Mouse (Mus musculus): ENCODE data around the gene Ip6k1. TPM values are rescaled to one million over a fixed set of nuclear protein-coding genes. Genes with fewer than 3 reads are reported as not detected.
A peak's percentile ranks its signal among the peaks of the same experiment; 100 is the strongest.
"Not testable (repeated sequence)": the region's sequence is repeated elsewhere in the genome, so short reads cannot be mapped to it uniquely, and the experiment has no call there.

Gene Ip6k1
- polyA plus RNA-seq, 1 experiment from 2014 or later: 29.2 TPM

DNA sequence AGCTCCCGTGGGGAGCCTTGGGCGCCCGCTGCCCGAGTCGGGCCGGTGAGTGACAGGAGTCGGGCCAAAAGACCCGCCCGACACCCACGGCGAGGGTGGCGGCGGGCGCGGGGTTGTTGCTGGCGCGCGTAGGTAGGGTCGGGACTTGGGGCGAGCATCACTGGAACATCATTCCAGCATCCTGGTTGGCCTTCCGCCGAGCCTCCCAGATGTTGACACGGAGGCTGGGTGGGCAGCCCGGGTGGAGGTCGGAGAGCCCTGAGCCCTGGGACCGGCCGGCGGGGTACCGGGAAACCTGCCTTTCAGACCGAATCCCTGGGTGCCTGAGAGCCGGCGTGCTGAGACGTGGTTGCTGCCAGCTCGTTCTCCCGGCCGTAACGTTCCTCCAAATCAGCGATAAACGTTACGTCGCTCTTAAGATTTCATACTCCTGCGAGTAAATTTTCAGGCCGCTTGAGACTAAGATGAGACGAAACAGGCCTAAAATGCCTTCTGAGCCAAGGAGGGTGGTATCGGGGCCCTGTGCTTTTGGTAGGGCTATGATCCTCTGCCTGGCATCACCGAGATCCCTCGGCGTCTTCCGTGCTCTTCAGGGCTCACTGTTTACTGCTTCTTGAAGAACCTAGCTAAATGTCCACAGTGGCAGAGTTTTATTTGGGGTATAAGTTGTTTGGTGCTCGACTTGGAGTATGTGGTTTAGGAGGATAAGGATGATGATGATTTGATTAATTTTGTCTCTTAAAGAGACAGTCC lies 653 bp downstream of the Ip6k1 start:
- Histone ChIP-seq H3K36me3 (ENCODE audit: control insufficient read depth, insufficient read depth, low read length) (no peaks in the 10 kb centered on the region), H3K27ac (ENCODE audit: low read length) (peak overlapping the region; percentile 87), H3K4me2 (replicated peaks; ENCODE audit: low read depth, low read length) (peak overlapping the region; percentile 83), H3K9ac (replicated peaks; ENCODE audit: low read depth, low read length) (peak overlapping the region; percentile 89), H3K4me1 (ENCODE audit: control insufficient read depth, insufficient read depth, low read length) (peaks cover 15% of the 10 kb centered on the region), H3K27me3 (ENCODE audit: control insufficient read depth, insufficient read depth, low read length) (no peaks in the 10 kb centered on the region), H3K9me3 (ENCODE audit: control insufficient read depth, low read depth, low read length) (no peaks in the 10 kb centered on the region), H3K4me3 (ENCODE audit: low read depth, low read length) (peak overlapping the region; percentile 94)
- WGBS: under 1% methylated on average over 50 of the region's 50 CpGs
- no peak; the same call in 1 of the 2 replicates for ATAC-seq (ENCODE audit: insufficient number of reproducible peaks, insufficient read depth, low FRiP score, low read depth)

DNA sequence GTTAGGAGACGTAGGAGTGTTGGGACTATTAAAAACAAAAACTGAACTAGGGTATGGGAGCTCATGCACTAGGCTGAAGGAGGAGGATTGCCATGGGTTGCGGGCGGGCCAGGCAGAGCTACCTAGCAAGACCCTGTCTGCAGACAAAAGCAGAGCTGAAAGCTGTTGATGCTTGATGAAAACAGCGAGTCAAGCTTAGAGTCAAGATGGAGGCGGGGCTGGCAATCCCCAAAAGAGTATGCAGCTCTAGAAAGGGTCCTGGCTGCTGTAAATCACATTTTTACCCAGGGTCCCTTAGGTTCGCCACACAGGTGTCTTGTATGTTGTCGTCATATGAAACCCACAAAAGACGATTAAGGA lies 1.2 kb downstream of the Ip6k1 start:
- ATAC-seq (ENCODE audit: insufficient number of reproducible peaks, insufficient read depth, low FRiP score, low read depth): no peak
- H3K9ac ChIP-seq (replicated peaks; ENCODE audit: low read depth, low read length): peak overlapping the region; percentile 89; the same call in 1 of the 2 replicates

DNA sequence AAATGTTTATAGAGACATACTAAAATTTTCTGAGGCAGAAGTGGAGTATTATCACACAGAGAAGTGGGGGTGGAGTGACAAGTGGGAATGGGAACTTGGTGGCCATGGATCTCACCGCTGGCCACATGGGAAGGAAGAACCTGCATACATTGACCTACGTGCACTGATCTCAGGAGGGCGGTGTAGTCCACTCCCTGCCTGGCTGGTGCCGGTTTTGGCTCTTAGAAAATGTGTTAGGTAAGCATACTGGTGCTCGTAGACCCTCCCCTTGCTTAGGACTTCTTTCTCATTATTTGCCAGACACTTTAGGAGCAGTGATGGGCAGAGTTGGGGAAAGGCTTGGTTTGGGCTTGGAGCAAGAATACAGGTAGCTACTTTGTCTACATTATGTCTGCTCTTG lies 5.7 kb downstream of the Ip6k1 start:
- H3K4me3 ChIP-seq (ENCODE audit: low read depth, low read length): no peak overlapping the region
- no peak overlapping the region for H3K4me2 ChIP-seq (replicated peaks; ENCODE audit: low read depth, low read length)
- no peak overlapping the region for H3K9ac ChIP-seq (replicated peaks; ENCODE audit: low read depth, low read length)
- H3K27ac ChIP-seq (ENCODE audit: low read length): no peak overlapping the region
- H3K9me3 ChIP-seq (ENCODE audit: control insufficient read depth, low read depth, low read length): no peaks in the 10 kb centered on the region
- ATAC-seq (ENCODE audit: insufficient number of reproducible peaks, insufficient read depth, low FRiP score, low read depth): no peak
- no peaks in the 10 kb centered on the region for H3K36me3 ChIP-seq (ENCODE audit: control insufficient read depth, insufficient read depth, low read length)
- H3K27me3 ChIP-seq (ENCODE audit: control insufficient read depth, insufficient read depth, low read length): no peaks in the 10 kb centered on the region
- WGBS: 80% methylated on average over 5 of the region's 5 CpGs
- peaks cover 10% of the 10 kb centered on the region for H3K4me1 ChIP-seq (ENCODE audit: control insufficient read depth, insufficient read depth, low read length)

More for the DNA sequence above, 1.2 kb downstream of the Ip6k1 start:
- Histone ChIP-seq H3K36me3 (ENCODE audit: control insufficient read depth, insufficient read depth, low read length) (no peaks in the 10 kb centered on the region), H3K4me2 (replicated peaks; ENCODE audit: low read depth, low read length) (peak overlapping the region; percentile 83), H3K27ac (ENCODE audit: low read length) (peak overlapping the region; percentile 87; the same call in 1 of the 2 replicates), H3K4me3 (ENCODE audit: low read depth, low read length) (peak overlapping the region; percentile 94), H3K9me3 (ENCODE audit: control insufficient read depth, low read depth, low read length) (no peaks in the 10 kb centered on the region), H3K4me1 (ENCODE audit: control insufficient read depth, insufficient read depth, low read length) (peaks cover 15% of the 10 kb centered on the region), H3K27me3 (ENCODE audit: control insufficient read depth, insufficient read depth, low read length) (no peaks in the 10 kb centered on the region)
- 13% methylated on average over 8 of the region's 8 CpGs for WGBS

DNA sequence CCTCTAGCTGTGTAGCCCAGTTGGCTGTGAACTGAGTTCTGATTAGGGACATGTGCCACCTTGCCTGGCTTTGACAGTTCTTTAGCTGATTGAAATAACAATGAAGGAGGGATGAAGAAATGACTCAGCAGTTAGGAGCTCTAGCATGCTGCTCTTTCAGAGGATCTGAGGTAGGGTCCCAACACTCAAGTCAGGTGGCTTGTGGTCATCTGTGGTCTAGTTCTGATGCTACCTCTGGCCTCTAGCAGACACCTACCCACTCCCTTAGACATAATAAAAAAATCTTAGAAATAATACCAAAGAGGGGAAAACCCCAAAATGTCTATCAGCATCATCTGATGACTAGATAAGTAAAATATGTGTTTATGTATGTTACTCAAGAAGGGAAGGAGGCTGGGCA lies 8.1 kb downstream of the Ip6k1 start:
- H3K36me3 ChIP-seq (ENCODE audit: control insufficient read depth, insufficient read depth, low read length): no peaks in the 10 kb centered on the region
- H3K4me2 ChIP-seq (replicated peaks; ENCODE audit: low read depth, low read length): no peak overlapping the region
- no peaks in the 10 kb centered on the region for H3K27me3 ChIP-seq (ENCODE audit: control insufficient read depth, insufficient read depth, low read length)
- no peak overlapping the region for H3K4me3 ChIP-seq (ENCODE audit: low read depth, low read length)
- ATAC-seq (ENCODE audit: insufficient number of reproducible peaks, insufficient read depth, low FRiP score, low read depth): no peak
- H3K27ac ChIP-seq (ENCODE audit: low read length): no peak overlapping the region
- no peaks in the 10 kb centered on the region; the same call in 1 of the 2 replicates for H3K4me1 ChIP-seq (ENCODE audit: control insufficient read depth, insufficient read depth, low read length)
- H3K9me3 ChIP-seq (ENCODE audit: control insufficient read depth, low read depth, low read length): no peaks in the 10 kb centered on the region
- H3K9ac ChIP-seq (replicated peaks; ENCODE audit: low read depth, low read length): no peak overlapping the region

DNA sequence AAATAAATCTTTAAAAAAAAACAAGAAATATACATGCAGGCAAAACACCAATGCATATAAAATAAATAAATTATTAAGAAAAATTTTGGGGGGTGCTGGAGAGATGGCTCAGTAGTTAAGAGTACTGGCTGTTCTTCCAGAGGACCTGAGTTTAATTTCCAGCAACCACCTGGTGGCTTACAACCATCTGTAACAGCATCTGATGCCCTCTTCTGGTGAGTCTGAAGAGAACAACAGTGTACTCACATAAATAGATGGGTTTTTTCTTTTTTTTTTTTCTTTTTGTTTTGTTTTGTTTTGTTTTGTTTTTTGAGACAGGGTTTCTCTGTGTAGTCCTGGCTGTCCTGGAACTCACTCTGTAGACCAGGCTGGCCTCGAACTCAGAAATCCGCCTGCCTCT lies 11.3 kb downstream of the Ip6k1 start:
- ATAC-seq (ENCODE audit: insufficient number of reproducible peaks, insufficient read depth, low FRiP score, low read depth); H3K4me3 ChIP-seq (ENCODE audit: low read depth, low read length); H3K27ac ChIP-seq (ENCODE audit: low read length); H3K4me1 ChIP-seq (ENCODE audit: control insufficient read depth, insufficient read depth, low read length); H3K9ac ChIP-seq (replicated peaks; ENCODE audit: low read depth, low read length); H3K27me3 ChIP-seq (ENCODE audit: control insufficient read depth, insufficient read depth, low read length); H3K36me3 ChIP-seq (ENCODE audit: control insufficient read depth, insufficient read depth, low read length); H3K4me2 ChIP-seq (replicated peaks; ENCODE audit: low read depth, low read length); H3K9me3 ChIP-seq (ENCODE audit: control insufficient read depth, low read depth, low read length): not testable (repeated sequence)
- 100% methylated on average over 2 of the region's 2 CpGs for WGBS

DNA sequence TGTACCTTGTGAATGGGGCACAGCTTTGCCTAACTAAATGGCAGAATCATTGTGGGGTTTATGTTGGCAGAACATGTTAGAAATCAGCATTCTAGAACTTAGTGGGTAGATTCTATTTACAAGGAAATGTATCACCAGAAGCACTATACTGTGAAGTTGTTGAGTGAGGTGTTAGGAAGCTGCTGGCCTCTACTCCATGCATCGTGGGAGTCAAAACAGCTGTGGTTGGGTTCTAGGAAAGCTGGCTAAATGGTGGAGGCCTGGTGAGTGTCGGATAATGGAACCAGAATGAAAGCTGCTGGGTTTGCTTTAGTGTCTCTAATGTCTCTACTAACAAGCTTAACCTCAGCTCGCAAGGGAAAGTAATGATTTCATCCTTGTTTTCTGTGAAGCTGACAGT lies 14.8 kb downstream of the Ip6k1 start:
- Histone ChIP-seq H3K27me3 (ENCODE audit: control insufficient read depth, insufficient read depth, low read length) (no peaks in the 10 kb centered on the region), H3K4me3 (ENCODE audit: low read depth, low read length) (no peak overlapping the region), H3K9ac (replicated peaks; ENCODE audit: low read depth, low read length) (no peak overlapping the region), H3K36me3 (ENCODE audit: control insufficient read depth, insufficient read depth, low read length) (no peaks in the 10 kb centered on the region), H3K27ac (ENCODE audit: low read length) (no peak overlapping the region), H3K9me3 (ENCODE audit: control insufficient read depth, low read depth, low read length) (no peaks in the 10 kb centered on the region), H3K4me1 (ENCODE audit: control insufficient read depth, insufficient read depth, low read length) (no peaks in the 10 kb centered on the region), H3K4me2 (replicated peaks; ENCODE audit: low read depth, low read length) (no peak overlapping the region)
- ATAC-seq (ENCODE audit: insufficient number of reproducible peaks, insufficient read depth, low FRiP score, low read depth): no peak
- WGBS: 77% methylated on average over 3 of the region's 3 CpGs

DNA sequence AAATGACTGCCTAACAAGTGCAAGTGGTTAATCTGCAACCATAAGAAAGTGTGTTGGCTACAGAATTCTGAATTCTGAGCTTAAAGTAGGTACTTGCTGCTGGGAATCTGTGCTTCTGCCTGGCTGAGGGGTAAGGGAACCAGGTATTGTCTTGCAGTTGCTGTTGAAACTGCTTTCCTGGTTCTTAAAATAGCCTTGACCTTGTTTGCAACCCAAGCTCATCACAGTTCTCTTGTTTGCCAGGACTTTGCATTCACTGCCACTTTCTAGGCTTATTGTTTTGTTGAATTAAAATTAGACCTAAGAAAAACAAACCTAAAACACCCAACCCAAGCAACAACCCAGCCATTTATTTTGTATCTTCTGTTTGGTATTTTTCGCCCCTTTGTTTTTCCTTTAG lies 18.4 kb downstream of the Ip6k1 start:
- H3K9me3 ChIP-seq (ENCODE audit: control insufficient read depth, low read depth, low read length): no peaks in the 10 kb centered on the region
- H3K27me3 ChIP-seq (ENCODE audit: control insufficient read depth, insufficient read depth, low read length): no peaks in the 10 kb centered on the region
- no peak for ATAC-seq (ENCODE audit: insufficient number of reproducible peaks, insufficient read depth, low FRiP score, low read depth)
- WGBS: 90% methylated on average over 1 of the region's 1 CpGs
- no peak overlapping the region for H3K27ac ChIP-seq (ENCODE audit: low read length)
- peaks cover 19% of the 10 kb centered on the region for H3K36me3 ChIP-seq (ENCODE audit: control insufficient read depth, insufficient read depth, low read length)
- H3K4me2 ChIP-seq (replicated peaks; ENCODE audit: low read depth, low read length): no peak overlapping the region
- no peak overlapping the region for H3K9ac ChIP-seq (replicated peaks; ENCODE audit: low read depth, low read length)
- H3K4me1 ChIP-seq (ENCODE audit: control insufficient read depth, insufficient read depth, low read length): no peaks in the 10 kb centered on the region
- H3K4me3 ChIP-seq (ENCODE audit: low read depth, low read length): no peak overlapping the region

DNA sequence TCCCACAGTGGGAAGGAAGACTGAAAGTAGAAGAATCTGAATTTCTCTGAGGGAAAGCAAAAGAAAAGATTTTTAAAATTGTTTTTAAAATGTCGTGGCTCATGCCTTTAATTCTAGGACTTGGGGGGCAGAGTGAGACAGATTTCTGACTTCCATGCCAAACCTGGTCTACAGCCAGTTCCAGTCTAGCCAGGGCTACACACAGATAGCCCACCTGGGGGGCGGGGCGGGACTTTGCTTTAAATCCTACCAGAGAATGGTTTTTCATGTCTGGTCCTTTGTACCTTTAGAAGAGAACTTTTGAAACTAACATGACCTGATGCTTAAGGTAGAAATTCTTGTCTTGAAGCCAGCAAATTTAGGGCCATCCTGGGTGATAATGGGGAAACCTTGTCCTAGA lies 20.9 kb downstream of the Ip6k1 start:
- Histone ChIP-seq H3K4me3 (ENCODE audit: low read depth, low read length) (no peak overlapping the region), H3K36me3 (ENCODE audit: control insufficient read depth, insufficient read depth, low read length) (peaks cover 34% of the 10 kb centered on the region), H3K9ac (replicated peaks; ENCODE audit: low read depth, low read length) (no peak overlapping the region), H3K27ac (ENCODE audit: low read length) (no peak overlapping the region), H3K4me1 (ENCODE audit: control insufficient read depth, insufficient read depth, low read length) (no peaks in the 10 kb centered on the region), H3K27me3 (ENCODE audit: control insufficient read depth, insufficient read depth, low read length) (no peaks in the 10 kb centered on the region), H3K4me2 (replicated peaks; ENCODE audit: low read depth, low read length) (no peak overlapping the region), H3K9me3 (ENCODE audit: control insufficient read depth, low read depth, low read length) (no peaks in the 10 kb centered on the region)
- no peak for ATAC-seq (ENCODE audit: insufficient number of reproducible peaks, insufficient read depth, low FRiP score, low read depth)
- WGBS: 90% methylated on average over 3 of the region's 3 CpGs

DNA sequence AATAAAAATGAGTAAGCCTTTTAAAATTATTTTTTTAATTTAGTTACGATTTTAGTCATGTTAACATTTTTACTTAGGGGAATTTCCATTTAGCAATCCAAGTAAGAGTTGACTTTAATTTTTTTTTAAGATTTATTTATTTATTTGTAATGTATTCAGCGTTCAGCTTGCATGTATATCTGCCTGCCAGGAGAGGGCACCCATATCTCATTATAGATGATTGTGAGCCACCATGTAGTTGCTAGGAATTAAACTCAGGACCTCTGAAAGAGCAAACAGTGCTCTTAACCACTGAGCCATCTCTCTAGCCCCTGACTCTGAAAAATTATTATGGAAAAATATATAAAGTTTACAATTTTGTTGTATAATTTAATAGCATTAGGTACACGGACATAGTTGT lies 24.3 kb downstream of the Ip6k1 start:
- no peak for ATAC-seq (ENCODE audit: insufficient number of reproducible peaks, insufficient read depth, low FRiP score, low read depth)
- Histone ChIP-seq H3K36me3 (ENCODE audit: control insufficient read depth, insufficient read depth, low read length) (peaks cover 34% of the 10 kb centered on the region), H3K4me3 (ENCODE audit: low read depth, low read length) (no peak overlapping the region), H3K27ac (ENCODE audit: low read length) (no peak overlapping the region), H3K9ac (replicated peaks; ENCODE audit: low read depth, low read length) (no peak overlapping the region), H3K27me3 (ENCODE audit: control insufficient read depth, insufficient read depth, low read length) (no peaks in the 10 kb centered on the region), H3K9me3 (ENCODE audit: control insufficient read depth, low read depth, low read length) (no peaks in the 10 kb centered on the region), H3K4me1 (ENCODE audit: control insufficient read depth, insufficient read depth, low read length) (no peaks in the 10 kb centered on the region), H3K4me2 (replicated peaks; ENCODE audit: low read depth, low read length) (no peak overlapping the region)
- 87% methylated on average over 3 of the region's 3 CpGs for WGBS
